Mouse (Mus musculus) embryonic facial prominence, embryonic 15.5 days (tissue): ENCODE data around the gene Fbxw2. TPM values are rescaled to one million over a fixed set of nuclear protein-coding genes. Genes with fewer than 3 reads are reported as not detected.

Source experiments
- ATAC-seq: fragments of 200-750 bp; cut with Nextera tagmentation; 2 replicates; pipeline ENCODE4 v1.8.0; 2017; ENCODE audit warnings: low read depth, moderate TSS enrichment; ENCODE audit not compliant: insufficient number of reproducible peaks, low FRiP score, low TSS enrichment
- H3K27ac ChIP-seq: fragments of 300-500 bp; sonication (generic); replicated peaks from 2 replicates; pipeline ENCODE4 v1.5.1; 2015; ENCODE audit warnings: mild to moderate bottlenecking, inconsistent platforms
- H3K27me3 ChIP-seq: fragments of 300-500 bp; sonication (generic); 2 replicates; pipeline ENCODE4 v1.6.1; 2015; ENCODE audit warnings: inconsistent platforms
- H3K36me3 ChIP-seq: fragments of 300-500 bp; sonication (generic); 2 replicates; pipeline ENCODE4 v1.6.1; 2015; ENCODE audit warnings: mild to moderate bottlenecking, inconsistent platforms
- H3K4me1 ChIP-seq: fragments of 300-500 bp; sonication (generic); 2 replicates; pipeline ENCODE4 v1.6.1; 2015; ENCODE audit warnings: inconsistent platforms
- H3K4me2 ChIP-seq: fragments of 300-500 bp; sonication (generic); replicated peaks from 2 replicates; pipeline ENCODE4 v1.6.1; 2015; ENCODE audit warnings: mild to moderate bottlenecking, inconsistent platforms
- H3K4me3 ChIP-seq: fragments of 300-500 bp; sonication (generic); replicated peaks from 2 replicates; pipeline ENCODE4 v1.5.1; 2015; ENCODE audit warnings: mild to moderate bottlenecking, inconsistent platforms
- H3K9ac ChIP-seq: fragments of 300-500 bp; sonication (generic); 2 replicates; pipeline ENCODE4 v1.6.1; 2015; ENCODE audit warnings: inconsistent platforms
- H3K9me3 ChIP-seq: fragments of 300-500 bp; sonication (generic); replicated peaks from 2 replicates; pipeline ENCODE4 v1.6.1; 2016; ENCODE audit warnings: inconsistent platforms
- WGBS: fragments of 180-500 bp; shearing (Covaris S2); methylation state at CpG from one replicate; pipeline ENCODE4 v1.1.7; 2015; 5-methylcytosine and 5-hydroxymethylcytosine counted together
- polyA plus RNA-seq: library from polyadenylated mRNA; unstranded; fragments of >200 nt; fragmentation: Nextera tagmentation; extraction: Ambion mirVana; gene quantifications from 2 replicates; pipeline ENCODE4 v1.2.1, GENCODE M21; 2015

The Fbxw2 gene
- polyA plus RNA-seq: 90.4 and 95.6 TPM in 2 replicates

- peak within 1 kb of the TSS; percentile 96 for H3K4me3 ChIP-seq
- peak within 1 kb of the TSS; percentile 98 for H3K9ac ChIP-seq
- H3K27me3 ChIP-seq: no peaks in the 10 kb centered on the region
- H3K4me1 ChIP-seq: peaks cover 13% of the 10 kb centered on the region
- peak within 1 kb of the TSS; percentile 84 for H3K4me2 ChIP-seq
- WGBS: under 1% methylated on average over 57 of the region's 57 CpGs
- H3K36me3 ChIP-seq: peaks cover 12% of the 10 kb centered on the region
- peak; percentile 96 for ATAC-seq
- peak within 1 kb of the TSS; percentile 81 for H3K27ac ChIP-seq
- no peaks in the 10 kb centered on the region for H3K9me3 ChIP-seq
Measured at GRCm38 (mm10) chr2:34825827-34826459, at the start of gene Fbxw2. Gene Fbxw2 (minus strand): TSS chr2:34826311.

- Histone ChIP-seq H3K9ac (no peak within 1 kb of the TSS), H3K4me3 (no peak within 1 kb of the TSS), H3K27me3 (peaks cover 29% of the 10 kb centered on the region), H3K9me3 (no peaks in the 10 kb centered on the region), H3K4me1 (peaks cover 7% of the 10 kb centered on the region), H3K4me2 (no peak within 1 kb of the TSS; the same call in 1 of the 2 replicates), H3K36me3 (no peaks in the 10 kb centered on the region), H3K27ac (no peak within 1 kb of the TSS)
- no peak for ATAC-seq
- 16% methylated on average over 8 of the region's 8 CpGs for WGBS
Measured at GRCm38 (mm10) chr2:34874816-34875345, 48.8 kb upstream of the Fbxw2 start, which contains the start of gene Psmd5. Gene Psmd5 (minus strand): TSS chr2:34874968.

- Histone ChIP-seq H3K4me1 (peaks cover 13% of the 10 kb centered on the region), H3K4me2 (no peak within 1 kb of the TSS; the same call in 1 of the 2 replicates), H3K27me3 (peaks cover 29% of the 10 kb centered on the region), H3K4me3 (no peak within 1 kb of the TSS), H3K27ac (no peak within 1 kb of the TSS), H3K36me3 (no peaks in the 10 kb centered on the region), H3K9ac (no peak within 1 kb of the TSS), H3K9me3 (no peaks in the 10 kb centered on the region)
- 3% methylated on average over 14 of the region's 14 CpGs for WGBS
- ATAC-seq: no peak
Measured at GRCm38 (mm10) chr2:34874271-34874670, 48.2 kb upstream of the Fbxw2 start, which contains the start of gene Cutal. Gene Cutal (plus strand): TSS chr2:34874396.

- Histone ChIP-seq H3K9me3 (no peaks in the 10 kb centered on the region), H3K4me2 (peak overlapping the region; percentile 73), H3K4me3 (peak overlapping the region; percentile 86), H3K27ac (peak overlapping the region; percentile 98), H3K27me3 (peaks cover 27% of the 10 kb centered on the region), H3K36me3 (peaks cover under 1% of the 10 kb centered on the region), H3K4me1 (peaks cover 23% of the 10 kb centered on the region), H3K9ac (peak overlapping the region; percentile 85)
- ATAC-seq: peak; percentile 95
- whole genome bisulfite sequencing: under 1% methylated on average over 67 of the region's 67 CpGs
Measured at GRCm38 (mm10) chr2:34870520-34871474, 44.7 kb upstream of the Fbxw2 start.

GRCm38 (mm10) chr2:34869680-34870079 lies 43.6 kb upstream of the Fbxw2 start:
- Histone ChIP-seq H3K4me1 (peaks cover 23% of the 10 kb centered on the region), H3K9me3 (no peaks in the 10 kb centered on the region), H3K36me3 (peaks cover 12% of the 10 kb centered on the region), H3K9ac (peak overlapping the region; percentile 7; the same call in 1 of the 2 replicates), H3K27ac (no peak overlapping the region), H3K27me3 (peaks cover 21% of the 10 kb centered on the region), H3K4me3 (peak overlapping the region; percentile 86), H3K4me2 (peak overlapping the region; percentile 73)
- no peak for ATAC-seq
- 25% methylated on average over 5 of the region's 5 CpGs for WGBS

GRCm38 (mm10) chr2:34857728-34858127 lies 31.6 kb upstream of the Fbxw2 start:
- H3K9ac ChIP-seq: no peak overlapping the region
- ATAC-seq: no peak
- no peaks in the 10 kb centered on the region for H3K4me1 ChIP-seq
- no peak overlapping the region for H3K27ac ChIP-seq
- peaks cover 89% of the 10 kb centered on the region for H3K36me3 ChIP-seq
- no peaks in the 10 kb centered on the region for H3K27me3 ChIP-seq
- H3K4me3 ChIP-seq: no peak overlapping the region
- H3K9me3 ChIP-seq: no peaks in the 10 kb centered on the region
- 89% methylated on average over 8 of the region's 8 CpGs for WGBS
- H3K4me2 ChIP-seq: no peak overlapping the region

- Histone ChIP-seq H3K4me3 (no peak overlapping the region), H3K9me3 (no peaks in the 10 kb centered on the region), H3K27ac (no peak overlapping the region), H3K27me3 (no peaks in the 10 kb centered on the region), H3K4me1 (no peaks in the 10 kb centered on the region), H3K4me2 (no peak overlapping the region), H3K36me3 (peaks cover 91% of the 10 kb centered on the region), H3K9ac (no peak overlapping the region)
- no peak for ATAC-seq
- WGBS: 82% methylated on average over 4 of the region's 4 CpGs
Measured at GRCm38 (mm10) chr2:34855265-34855664, 29.2 kb upstream of the Fbxw2 start.

- H3K9me3 ChIP-seq: no peaks in the 10 kb centered on the region
- H3K4me3 ChIP-seq: no peak overlapping the region
- no peak overlapping the region for H3K27ac ChIP-seq
- H3K4me2 ChIP-seq: no peak overlapping the region
- no peak overlapping the region for H3K9ac ChIP-seq
- no peaks in the 10 kb centered on the region for H3K4me1 ChIP-seq
- H3K36me3 ChIP-seq: peaks cover 27% of the 10 kb centered on the region
- 77% methylated on average over 1 of the region's 1 CpGs for WGBS
- H3K27me3 ChIP-seq: no peaks in the 10 kb centered on the region
- ATAC-seq: no peak
Measured at GRCm38 (mm10) chr2:34847702-34848101, 21.6 kb upstream of the Fbxw2 start.

GRCm38 (mm10) chr2:34843211-34843939 lies 17.3 kb upstream of the Fbxw2 start:
- Histone ChIP-seq H3K9ac (no peak overlapping the region), H3K27me3 (no peaks in the 10 kb centered on the region), H3K4me3 (no peak overlapping the region), H3K27ac (no peak overlapping the region), H3K4me1 (no peaks in the 10 kb centered on the region), H3K36me3 (no peaks in the 10 kb centered on the region), H3K4me2 (no peak overlapping the region), H3K9me3 (no peaks in the 10 kb centered on the region)
- 79% methylated on average over 11 of the region's 11 CpGs for WGBS
- no peak for ATAC-seq

- no peak overlapping the region for H3K4me2 ChIP-seq
- H3K27me3 ChIP-seq: no peaks in the 10 kb centered on the region
- H3K9me3 ChIP-seq: no peaks in the 10 kb centered on the region
- H3K4me1 ChIP-seq: no peaks in the 10 kb centered on the region
- ATAC-seq: no peak
- H3K27ac ChIP-seq: no peak overlapping the region
- H3K36me3 ChIP-seq: no peaks in the 10 kb centered on the region
- no peak overlapping the region for H3K9ac ChIP-seq
- H3K4me3 ChIP-seq: no peak overlapping the region
- 75% methylated on average over 8 of the region's 8 CpGs for WGBS
Measured at GRCm38 (mm10) chr2:34841706-34842105, 15.6 kb upstream of the Fbxw2 start.
